Mouse (Mus musculus) neural tube, embryonic 13.5 days (tissue): ENCODE results near the gene Klc4. TPM values are rescaled to one million over a fixed set of nuclear protein-coding genes. Genes with fewer than 3 reads are reported as not detected.

Experiments used
- ATAC-seq: fragments of 200-750 bp; cut with Nextera tagmentation; 2 replicates; pipeline ENCODE4 v1.8.0; 2017; ENCODE audit warnings: low read depth, mild to moderate bottlenecking, moderate TSS enrichment, moderate library complexity
- H3K27ac ChIP-seq: fragments of 300-500 bp; sonication (generic); replicated peaks from 2 replicates; pipeline ENCODE4 v1.5.1; 2015; ENCODE audit warnings: moderate library complexity, mild to moderate bottlenecking, inconsistent platforms
- H3K27me3 ChIP-seq: fragments of 300-500 bp; sonication (generic); 2 replicates; pipeline ENCODE4 v1.6.1; 2015; ENCODE audit warnings: mild to moderate bottlenecking, inconsistent platforms
- H3K36me3 ChIP-seq: fragments of 300-500 bp; sonication (generic); 2 replicates; pipeline ENCODE4 v1.6.1; 2015; ENCODE audit warnings: mild to moderate bottlenecking, inconsistent platforms
- H3K4me1 ChIP-seq: fragments of 300-500 bp; sonication (generic); replicated peaks from 2 replicates; pipeline ENCODE4 v1.6.1; 2015; ENCODE audit warnings: inconsistent platforms
- H3K4me2 ChIP-seq: fragments of 300-500 bp; sonication (generic); 2 replicates; pipeline ENCODE4 v1.6.1; 2015; ENCODE audit warnings: inconsistent platforms, mild to moderate bottlenecking, moderate library complexity
- H3K4me3 ChIP-seq: fragments of 300-500 bp; sonication (generic); 2 replicates; pipeline ENCODE4 v1.5.1; 2015; ENCODE audit warnings: mild to moderate bottlenecking, inconsistent platforms
- H3K9ac ChIP-seq: fragments of 300-500 bp; sonication (generic); 2 replicates; pipeline ENCODE4 v1.6.1; 2015; ENCODE audit warnings: moderate library complexity, mild to moderate bottlenecking, inconsistent platforms
- H3K9me3 ChIP-seq: fragments of 300-500 bp; sonication (generic); 2 replicates; pipeline ENCODE4 v1.6.1; 2016; ENCODE audit warnings: inconsistent platforms
- WGBS: fragments of 180-500 bp; shearing (Covaris S2); methylation state at CpG from one replicate; pipeline ENCODE4 v1.1.7; 2015; 5-methylcytosine and 5-hydroxymethylcytosine counted together
- polyA plus RNA-seq: library from polyadenylated mRNA; unstranded; fragments of >200 nt; fragmentation: Nextera tagmentation; extraction: Ambion mirVana; gene quantifications from 2 replicates; pipeline ENCODE4 v1.2.1, GENCODE M21; 2015

Klc4 gene
- polyA plus RNA-seq, 1 experiment from 2014 or later: 45.3 TPM

DNA sequence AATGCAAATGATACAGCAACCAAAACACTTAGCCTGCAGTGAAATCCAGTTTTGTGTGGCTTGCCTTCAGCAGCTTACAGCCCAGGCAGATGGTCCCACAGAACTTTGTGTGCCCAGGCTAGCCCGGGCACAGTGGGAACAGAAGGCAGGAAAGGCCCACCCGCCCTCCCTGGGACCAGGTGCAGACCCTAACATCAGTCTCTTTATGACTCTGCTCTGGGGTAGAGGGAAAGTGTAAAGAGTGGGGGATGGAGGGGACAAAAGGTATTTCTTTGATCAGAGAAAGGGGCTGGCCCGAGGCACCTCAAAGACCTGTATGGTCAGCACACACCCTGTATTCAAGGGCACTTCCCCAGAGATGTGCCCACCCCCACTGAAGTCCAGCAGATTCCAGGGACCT lies 32.6 kb downstream of the Klc4 start:
- H3K4me1 ChIP-seq: peaks cover 65% of the 10 kb centered on the region
- no peaks in the 10 kb centered on the region for H3K9me3 ChIP-seq
- no peak for ATAC-seq
- H3K27ac ChIP-seq: no peak overlapping the region
- H3K27me3 ChIP-seq: no peaks in the 10 kb centered on the region
- no peak overlapping the region for H3K4me3 ChIP-seq
- H3K36me3 ChIP-seq: no peaks in the 10 kb centered on the region
- 12% methylated on average over 3 of the region's 3 CpGs for WGBS
- H3K9ac ChIP-seq: no peak overlapping the region
- no peak overlapping the region for H3K4me2 ChIP-seq

DNA sequence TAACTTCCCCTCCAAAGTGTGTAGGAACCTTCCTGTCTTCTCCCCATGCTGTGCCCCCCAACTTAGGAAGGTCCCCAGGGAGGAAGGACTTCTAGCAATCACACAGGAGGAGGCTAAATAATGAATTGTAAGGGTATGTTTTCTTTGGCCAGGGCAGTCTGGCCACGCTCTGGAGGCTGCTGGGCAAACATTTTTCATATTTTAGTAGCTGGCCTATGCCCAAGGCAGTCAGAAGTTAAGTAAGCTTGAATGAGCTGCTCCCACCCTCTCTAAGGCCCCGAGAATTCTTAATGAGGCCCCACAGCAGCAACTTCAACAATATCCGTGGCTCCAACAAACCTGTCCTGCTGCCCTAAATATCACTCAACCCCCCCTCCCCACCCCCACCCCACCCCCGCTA lies 33.0 kb downstream of the Klc4 start:
- Histone ChIP-seq H3K27me3 (no peaks in the 10 kb centered on the region), H3K27ac (no peak overlapping the region), H3K4me2 (0 out of 2 replicates have a peak overlapping the region, but pooled peaks have one; percentile 6), H3K9ac (no peak overlapping the region), H3K36me3 (no peaks in the 10 kb centered on the region), H3K4me1 (peaks cover 65% of the 10 kb centered on the region), H3K9me3 (no peaks in the 10 kb centered on the region), H3K4me3 (no peak overlapping the region)
- 13% methylated on average over 4 of the region's 4 CpGs for WGBS
- ATAC-seq: no peak

- H3K27ac ChIP-seq: no peak overlapping the region
- no peak overlapping the region for H3K4me2 ChIP-seq
- no peaks in the 10 kb centered on the region for H3K9me3 ChIP-seq
- H3K9ac ChIP-seq: no peak overlapping the region
- no peaks in the 10 kb centered on the region for H3K36me3 ChIP-seq
- WGBS: 42% methylated on average over 2 of the region's 2 CpGs
- no peak overlapping the region for H3K4me3 ChIP-seq
- no peak for ATAC-seq
- H3K27me3 ChIP-seq: no peaks in the 10 kb centered on the region
- peaks cover 65% of the 10 kb centered on the region for H3K4me1 ChIP-seq
Observed at GRCm38 (mm10) chr17:46612189-46612588, 33.6 kb downstream of the Klc4 start.

GRCm38 (mm10) chr17:46611316-46611715 lies 34.5 kb downstream of the Klc4 start:
- no peaks in the 10 kb centered on the region for H3K9me3 ChIP-seq
- WGBS: 97% methylated on average over 6 of the region's 6 CpGs

GRCm38 (mm10) chr17:46609721-46610514 lies 35.9 kb downstream of the Klc4 start:
- Histone ChIP-seq H3K27ac (0 out of 2 replicates have a peak overlapping the region, but pooled peaks have one; percentile 5), H3K4me2 (0 out of 2 replicates have a peak overlapping the region, but pooled peaks have one; percentile 11), H3K9ac (no peak overlapping the region), H3K4me1 (peaks cover 76% of the 10 kb centered on the region), H3K27me3 (no peaks in the 10 kb centered on the region), H3K9me3 (no peaks in the 10 kb centered on the region), H3K36me3 (no peaks in the 10 kb centered on the region), H3K4me3 (no peak overlapping the region)
- WGBS: 48% methylated on average over 15 of the region's 15 CpGs
- ATAC-seq: 0 out of 2 replicates have a peak, but pooled peaks have one; percentile 33

More at GRCm38 (mm10) chr17:46611316-46611715, 34.5 kb downstream of the Klc4 start:
- Histone ChIP-seq H3K27me3 (no peaks in the 10 kb centered on the region), H3K9ac (no peak overlapping the region), H3K4me2 (no peak overlapping the region), H3K4me3 (no peak overlapping the region), H3K27ac (no peak overlapping the region), H3K4me1 (peaks cover 63% of the 10 kb centered on the region), H3K36me3 (no peaks in the 10 kb centered on the region)
- no peak for ATAC-seq

DNA sequence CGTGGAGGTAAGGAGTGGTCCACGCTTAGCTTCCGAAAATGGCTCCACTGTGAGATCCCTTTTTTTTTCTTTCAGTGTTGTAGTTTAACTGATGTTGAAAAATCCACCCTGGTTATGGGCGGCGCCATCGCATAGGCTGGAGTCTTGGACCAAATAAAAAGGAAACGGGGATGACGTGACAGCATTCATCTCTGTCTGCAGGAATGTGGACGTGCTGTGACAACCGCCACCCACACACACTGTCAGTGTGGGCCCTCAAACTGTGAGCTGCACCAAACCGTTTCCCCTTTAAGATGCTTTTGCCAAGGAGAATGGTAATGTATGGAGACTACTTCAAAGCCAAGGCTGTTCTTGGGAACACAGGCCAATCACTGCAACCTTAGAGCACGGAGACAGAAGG lies 39.8 kb downstream of the Klc4 start:
- Histone ChIP-seq H3K27ac (0 out of 2 replicates have a peak overlapping the region, but pooled peaks have one; percentile 74), H3K4me2 (no peak overlapping the region), H3K36me3 (no peaks in the 10 kb centered on the region), H3K9me3 (no peaks in the 10 kb centered on the region), H3K4me1 (peaks cover 55% of the 10 kb centered on the region), H3K4me3 (no peak overlapping the region), H3K27me3 (no peaks in the 10 kb centered on the region), H3K9ac (no peak overlapping the region)
- no peak for ATAC-seq
- WGBS: 86% methylated on average over 12 of the region's 12 CpGs

DNA sequence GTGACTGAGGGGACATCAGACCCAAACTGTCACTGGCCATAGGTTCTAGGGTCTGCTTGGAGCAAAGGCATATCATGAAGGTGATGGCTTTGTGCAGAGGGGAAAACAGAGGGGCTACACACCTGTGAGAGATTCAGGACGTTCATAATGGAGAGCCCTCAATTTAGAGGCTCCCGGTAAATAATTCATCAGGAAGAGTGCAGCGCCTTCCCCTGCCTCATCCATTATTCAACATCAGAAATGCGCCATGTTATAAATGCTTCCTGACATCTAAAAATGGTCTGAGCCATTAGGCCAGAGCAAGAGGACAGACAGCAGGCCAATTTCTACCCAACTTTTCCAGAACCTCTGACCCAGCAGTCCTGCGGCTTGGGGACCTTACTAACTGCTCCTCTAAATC lies 40.7 kb downstream of the Klc4 start:
- Histone ChIP-seq H3K9ac (peak overlapping the region; percentile 52; the same call in 1 of the 2 replicates), H3K27ac (peak overlapping the region; percentile 74), H3K4me2 (0 out of 2 replicates have a peak overlapping the region, but pooled peaks have one; percentile 13), H3K4me3 (no peak overlapping the region), H3K4me1 (peaks cover 48% of the 10 kb centered on the region), H3K27me3 (no peaks in the 10 kb centered on the region), H3K36me3 (no peaks in the 10 kb centered on the region), H3K9me3 (no peaks in the 10 kb centered on the region)
- no peak for ATAC-seq
- 45% methylated on average over 5 of the region's 5 CpGs for WGBS

- Histone ChIP-seq H3K9me3 (no peaks in the 10 kb centered on the region), H3K4me2 (no peak overlapping the region), H3K9ac (no peak overlapping the region), H3K4me3 (no peak overlapping the region), H3K4me1 (peaks cover 35% of the 10 kb centered on the region), H3K27ac (0 out of 2 replicates have a peak overlapping the region, but pooled peaks have one; percentile 3), H3K36me3 (no peaks in the 10 kb centered on the region), H3K27me3 (no peaks in the 10 kb centered on the region)
- 96% methylated on average over 4 of the region's 4 CpGs for WGBS
- no peak for ATAC-seq
Observed at GRCm38 (mm10) chr17:46603229-46603628, 42.6 kb downstream of the Klc4 start.

- Histone ChIP-seq H3K36me3 (peaks cover 1% of the 10 kb centered on the region; the same call in 1 of the 2 replicates), H3K4me2 (no peak overlapping the region), H3K9me3 (no peaks in the 10 kb centered on the region), H3K4me3 (no peak overlapping the region), H3K27ac (peak overlapping the region; percentile 42; the same call in 1 of the 2 replicates), H3K9ac (no peak overlapping the region), H3K4me1 (peaks cover 25% of the 10 kb centered on the region), H3K27me3 (no peaks in the 10 kb centered on the region)
- 72% methylated on average over 9 of the region's 9 CpGs for WGBS
- no peak for ATAC-seq
Observed at GRCm38 (mm10) chr17:46602212-46602611, 43.6 kb downstream of the Klc4 start.

DNA sequence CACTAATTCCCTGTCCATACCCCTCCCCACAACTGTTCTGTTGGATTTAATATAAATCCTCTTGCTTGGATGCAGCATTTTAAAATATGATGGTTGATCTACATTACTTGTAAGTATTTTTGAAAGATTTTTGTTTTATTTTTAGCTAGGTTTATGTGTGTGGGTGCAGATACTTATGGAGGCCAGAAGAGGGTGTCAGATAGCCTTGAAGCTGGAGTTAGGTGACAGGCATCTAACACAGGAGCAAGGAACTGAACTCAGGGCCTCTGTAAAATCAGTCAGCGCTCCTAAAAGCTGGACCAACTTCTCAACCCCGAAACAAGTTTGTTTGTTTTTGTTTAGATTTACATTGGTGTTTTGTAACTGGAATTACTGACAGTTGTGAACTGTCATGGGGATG lies 45.3 kb downstream of the Klc4 start:
- Histone ChIP-seq H3K4me2 (no peak overlapping the region), H3K9me3 (no peaks in the 10 kb centered on the region), H3K9ac (no peak overlapping the region), H3K27ac (no peak overlapping the region), H3K36me3 (peaks cover 8% of the 10 kb centered on the region; the same call in 1 of the 2 replicates), H3K4me3 (no peak overlapping the region), H3K4me1 (peaks cover 17% of the 10 kb centered on the region), H3K27me3 (no peaks in the 10 kb centered on the region)
- no peak for ATAC-seq
- WGBS: 88% methylated on average over 2 of the region's 2 CpGs

- H3K36me3 ChIP-seq: peaks cover 8% of the 10 kb centered on the region; the same call in 1 of the 2 replicates
- no peak overlapping the region for H3K4me3 ChIP-seq
- no peaks in the 10 kb centered on the region for H3K9me3 ChIP-seq
- H3K4me1 ChIP-seq: peaks cover 18% of the 10 kb centered on the region
- no peaks in the 10 kb centered on the region for H3K27me3 ChIP-seq
- H3K4me2 ChIP-seq: no peak overlapping the region
- no peak overlapping the region for H3K9ac ChIP-seq
- whole genome bisulfite sequencing: 90% methylated on average over 4 of the region's 4 CpGs
- H3K27ac ChIP-seq: no peak overlapping the region
- ATAC-seq: no peak
Observed at GRCm38 (mm10) chr17:46598963-46599362, 46.9 kb downstream of the Klc4 start.

GRCm38 (mm10) chr17:46597956-46598355 lies 47.9 kb downstream of the Klc4 start:
- Histone ChIP-seq H3K9me3 (no peaks in the 10 kb centered on the region), H3K27me3 (no peaks in the 10 kb centered on the region), H3K4me3 (no peak overlapping the region), H3K27ac (no peak overlapping the region), H3K4me1 (peaks cover 25% of the 10 kb centered on the region), H3K36me3 (peaks cover 8% of the 10 kb centered on the region; the same call in 1 of the 2 replicates), H3K4me2 (no peak overlapping the region), H3K9ac (no peak overlapping the region)
- ATAC-seq: no peak
- 95% methylated on average over 11 of the region's 11 CpGs for WGBS
